10 mouse cellular contexts compared by ENCODE assay signal in the genomic region with DNA sequence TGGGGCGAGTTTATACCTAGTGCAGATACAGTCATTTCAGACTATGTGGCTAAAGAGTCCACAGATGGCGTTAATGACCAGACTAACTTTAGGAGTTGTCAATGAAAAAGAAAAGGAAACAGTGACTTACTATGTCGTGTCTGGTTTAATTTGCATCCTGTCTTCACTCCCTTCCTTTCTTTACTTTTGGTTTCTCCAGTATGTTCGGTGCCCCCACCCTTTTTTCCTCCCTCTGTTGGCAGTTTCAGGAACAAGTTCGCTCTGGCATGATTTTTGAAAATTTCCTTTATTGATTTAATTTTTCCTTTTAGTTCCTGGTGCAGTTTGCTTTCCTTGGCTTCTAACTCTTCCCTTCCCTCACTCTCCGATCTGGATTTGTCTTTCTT. TPM values are rescaled to one million over a fixed set of nuclear protein-coding genes. Genes with fewer than 3 reads are reported as not detected.
DNase-seq lines count a peak whose midpoint lies in the region; ATAC-seq lines count a peak whose summit lies in the region.
"Had no signal": no experiment of that assay in that cellular context is flagged by ENCODE, and none has a peak within 500 bp of the region (broad histone marks: within the 10 kb centered on the region; RNA-seq: fewer than 3 reads in every experiment).

No protein-coding gene starts in this region.

- no peak for DNase-seq in heart, postnatal 36 days
- peak; percentile 3 for DNase-seq in adipocyte (ENCODE audit: low spot score)
- no peak for DNase-seq in hindbrain, embryonic 10.5 days (ENCODE audit: low spot score)
- peak; percentile 9 for DNase-seq in lung, postnatal 36 days
- no peak for DNase-seq in T-cell, adult 2 months (ENCODE audit: low spot score)
- DNase-seq in urinary bladder, postnatal 10 days (ENCODE audit: low spot score) = no peak
- DNase-seq: gastrocnemius, postnatal 25 days had no signal

- no peak overlapping the region for H3K27ac ChIP-seq in heart, embryonic 14.5 days (replicated peaks in 1 of 2; ENCODE audit: control insufficient read depth in 1 of 2, insufficient read depth in 1 of 2, low read depth in 2 of 2, low read length in 2 of 2)
- peak overlapping the region; percentile 83 for H3K27ac ChIP-seq in hindbrain, embryonic 10.5 days

- H3K27me3 ChIP-seq in heart, embryonic 14.5 days (ENCODE audit: control insufficient read depth, insufficient read depth, low read length) = 0 out of 2 replicates have a peak, but pooled peaks cover 3% of the 10 kb centered on the region
- peaks cover 9% of the 10 kb centered on the region for H3K27me3 ChIP-seq in hindbrain, embryonic 10.5 days (ENCODE audit: insufficient read depth, poor library complexity, severe bottlenecking)

- peak overlapping the region; percentile 76 for H3K9ac ChIP-seq in heart, embryonic 14.5 days (ENCODE audit: low read length)

- peak overlapping the region; percentile 91 for H3K4me2 ChIP-seq in heart, embryonic 14.5 days (ENCODE audit: low read length)

- H3K4me3 ChIP-seq in heart, embryonic 14.5 days (ENCODE audit: control insufficient read depth in 1 of 2, insufficient read depth in 1 of 2, low read depth in 1 of 2, low read length in 2 of 2) = peak overlapping the region; percentile 60 to 63
- H3K4me3 ChIP-seq in hindbrain, embryonic 10.5 days = peak overlapping the region; percentile 60

- H3K36me3 ChIP-seq in heart, embryonic 14.5 days (ENCODE audit: control insufficient read depth, insufficient read depth, low read length) = no peaks in the 10 kb centered on the region
- H3K36me3 ChIP-seq in hindbrain, embryonic 10.5 days = no peaks in the 10 kb centered on the region
- H3K36me3 ChIP-seq: G1E had no signal

- no peak for ATAC-seq in heart, embryonic 14.5 days (ENCODE audit: insufficient number of reproducible peaks, insufficient read depth, low FRiP score, low read depth)
- ATAC-seq in megakaryocyte progenitor cell, adult 5-6 weeks (replicated peaks; ENCODE audit: poor library complexity) = no peak

- intact Hi-C loops in heart, postnatal 36 days (cut with DNase I) = no loop called here

- 11% methylated on average over 6 of the region's 6 CpGs for WGBS in heart, embryonic 14.5 days
- 15% methylated on average over 6 of the region's 6 CpGs for WGBS in hindbrain, embryonic 10.5 days

- no peaks in the 10 kb centered on the region for H3K4me1 ChIP-seq in heart, embryonic 14.5 days (ENCODE audit: control insufficient read depth in 2 of 2, insufficient read depth in 2 of 2, low read length in 2 of 2)
- peaks cover 29% of the 10 kb centered on the region for H3K4me1 ChIP-seq in hindbrain, embryonic 10.5 days (replicated peaks)

- no peaks in the 10 kb centered on the region for H3K9me3 ChIP-seq in heart, embryonic 14.5 days (ENCODE audit: control insufficient read depth, low read length)
- no peaks in the 10 kb centered on the region for H3K9me3 ChIP-seq in hindbrain, embryonic 10.5 days

RNA-seq across cellular contexts. Expression of gene Fam19a1, which starts 3.2 kb away (rescaled TPM):
- 0.11 and 0.38 TPM in 2 replicates for polyA plus RNA-seq in heart, embryonic 14.5 days (2014; fragmentation: Nextera tagmentation; extraction: Ambion mirVana)
- under 1 TPM in 1 of 2 experiments, not detected in 1; 0.11 TPM for total RNA-seq in heart, postnatal 36 days (2021)
- polyA plus RNA-seq in hindbrain, embryonic 10.5 days (2016; fragmentation: Nextera tagmentation; extraction: Ambion mirVana) = 1.1 and 1.9 TPM in 2 replicates
- total RNA-seq in megakaryocyte progenitor cell, adult 5-6 weeks (2015) = not detected in 2 replicates
- total RNA-seq in megakaryocyte progenitor cell, adult 5-6 weeks (2017) = not detected in 2 replicates
- total RNA-seq: gastrocnemius, postnatal 25 days had no signal
- polyA plus RNA-seq: G1E had no signal

RNA-seq across cellular contexts. Expression of gene 1700123L14Rik, which starts 49.9 kb away (rescaled TPM):
- polyA plus RNA-seq in heart, embryonic 14.5 days (2014; fragmentation: Nextera tagmentation; extraction: Ambion mirVana) = not detected in 2 replicates
- total RNA-seq in heart, postnatal 36 days (2021) = not detected
- polyA plus RNA-seq in hindbrain, embryonic 10.5 days (2016; fragmentation: Nextera tagmentation; extraction: Ambion mirVana) = not detected in 2 replicates
- not detected in 2 replicates for total RNA-seq in megakaryocyte progenitor cell, adult 5-6 weeks (2015)
- total RNA-seq in megakaryocyte progenitor cell, adult 5-6 weeks (2017) = not detected in 2 replicates
- total RNA-seq: G1E; gastrocnemius, postnatal 25 days had no signal
- polyA plus RNA-seq: G1E had no signal

Comparison
In these comparisons a context has a peak if more than half of its experiments do, and no peak if none do; other contexts are left out.
1. DNase-seq: peak in adipocyte (single experiment) and lung, postnatal 36 days (single experiment); none in heart, postnatal 36 days (0 of 2), hindbrain, embryonic 10.5 days (single experiment), T-cell, adult 2 months (single experiment) and urinary bladder, postnatal 10 days (single experiment).